Comparison of ENCODE assay signal across 12 mouse cellular contexts in the genomic region with DNA sequence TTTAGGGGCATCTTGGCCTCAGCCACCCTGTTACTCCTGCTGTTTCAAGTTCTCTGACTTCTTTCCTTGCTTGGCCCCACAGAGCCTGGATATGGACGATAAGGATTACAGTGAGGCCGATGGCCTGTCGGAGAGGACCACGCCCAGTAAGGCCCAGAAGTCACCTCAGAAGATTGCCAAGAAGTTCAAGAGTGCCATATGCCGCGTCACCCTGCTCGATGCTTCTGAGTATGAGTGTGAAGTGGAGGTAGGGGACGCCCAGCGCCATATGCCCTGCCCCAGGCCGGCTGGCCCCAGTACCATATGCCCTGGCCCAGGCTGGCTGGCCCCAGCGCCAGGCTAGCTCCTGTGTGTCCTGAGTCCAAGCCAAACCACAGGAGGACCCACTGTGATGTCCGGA. TPM values are rescaled to one million over a fixed set of nuclear protein-coding genes. Genes with fewer than 3 reads are reported as not detected.
DNase-seq lines count a peak whose midpoint lies in the region; ATAC-seq lines count a peak whose summit lies in the region.
"Had no signal": no experiment of that assay in that cellular context is flagged by ENCODE, and none has a peak within 500 bp of the region (broad histone marks: within the 10 kb centered on the region; RNA-seq: fewer than 3 reads in every experiment).

No protein-coding gene starts in this region.

- ATAC-seq in kidney, embryonic 15.5 days (replicated peaks; ENCODE audit: low FRiP score): peak; percentile 57
- peak; percentile 90 for ATAC-seq in erythroid progenitor cell, adult 5-6 weeks (replicated peaks; ENCODE audit: low FRiP score, poor library complexity, severe bottlenecking)
- ATAC-seq in inflammation-experienced regulatory T-cells, adult 6 months: no peak

- H3K4me1 ChIP-seq in kidney, embryonic 15.5 days: peaks cover 13% of the 10 kb centered on the region; the same call in 1 of the 2 replicates

- H3K4me2 ChIP-seq in kidney, embryonic 15.5 days: no peak overlapping the region
- H3K4me2 ChIP-seq: neural tube, embryonic 12.5 days had no signal

- no peak overlapping the region for H3K4me3 ChIP-seq in kidney, embryonic 15.5 days (replicated peaks)
- H3K4me3 ChIP-seq: neural tube, embryonic 12.5 days had no signal

- no peak overlapping the region for H3K9ac ChIP-seq in kidney, embryonic 15.5 days
- H3K9ac ChIP-seq: neural tube, embryonic 12.5 days had no signal

- no peaks in the 10 kb centered on the region for H3K27me3 ChIP-seq in kidney, embryonic 15.5 days
- H3K27me3 ChIP-seq: neural tube, embryonic 12.5 days had no signal

- peaks cover 24% of the 10 kb centered on the region for H3K36me3 ChIP-seq in kidney, embryonic 15.5 days

- H3K27ac ChIP-seq in kidney, embryonic 15.5 days: no peak overlapping the region
- H3K27ac ChIP-seq: macrophage; neural tube, embryonic 12.5 days had no signal

- H3K9me3 ChIP-seq in kidney, embryonic 15.5 days (replicated peaks): no peaks in the 10 kb centered on the region
- H3K9me3 ChIP-seq: neural tube, embryonic 12.5 days had no signal

- no peak for DNase-seq in kidney, postnatal 14 days
- peak; percentile 94 for DNase-seq in cerebellum, adult 11 months
- DNase-seq in spleen, postnatal 10 days (ENCODE audit: low spot score in 2 of 2): peak; percentile 40 to 75
- DNase-seq in adrenal gland, adult (ENCODE audit: inconsistent age in 2 of 2, low spot score in 1 of 2): no peak
- DNase-seq in adrenal gland, postnatal 14 days: no peak
- DNase-seq: adrenal gland, adult 2 months; thymus, postnatal 36 days had no signal

- 91% methylated on average over 12 of the region's 12 CpGs for WGBS in kidney, embryonic 15.5 days

RNA-seq across cellular contexts. Expression of a gene that starts 52.5 kb away (rescaled TPM):
- polyA plus RNA-seq in kidney, embryonic 15.5 days (2015; fragmentation: Nextera tagmentation; extraction: Ambion mirVana): 37.5 and 38.0 TPM in 2 replicates
- total RNA-seq in erythroid progenitor cell, adult 5-6 weeks (2015; ENCODE audit: low replicate concordance): 2.5 and 3.2 TPM in 2 replicates
- 1.2 and 3.6 TPM in 2 replicates for total RNA-seq in erythroid progenitor cell, adult 5-6 weeks (2017; ENCODE audit: low replicate concordance)
- 10 to 100 TPM; 28.5 to 34.5 (median 31.8) TPM for polyA plus RNA-seq in inflammation-experienced regulatory T-cells, adult 6 months (2017; shearing (Covaris generic))
- total RNA-seq in adrenal gland, postnatal 14 days (2021): 26.5 and 28.1 TPM in 2 replicates

Comparison
In these comparisons a context has a peak if more than half of its experiments do, and no peak if none do; other contexts are left out.
1. DNase-seq: peak in cerebellum, adult 11 months (single experiment) and spleen, postnatal 10 days (2 of 2); none in kidney, postnatal 14 days (single experiment), adrenal gland, adult (0 of 2) and adrenal gland, postnatal 14 days (single experiment).